Mouse (Mus musculus): ENCODE data around the gene Prss35. TPM values are rescaled to one million over a fixed set of nuclear protein-coding genes. Genes with fewer than 3 reads are reported as not detected.

The Prss35 gene
- polyA plus RNA-seq (2012; rRNA removed): 36.8 and 65.8 TPM in 2 replicates

GRCm38 (mm10) chr9:86742959-86743911 is at the start of gene Prss35:
Gene Prss35, plus strand, starts transcription at chr9:86743649.

GRCm38 (mm10) chr9:86695818-86696261 is 47.6 kb upstream of the Prss35 start, which contains the start of gene Me1:
Gene Me1, minus strand, starts transcription at chr9:86695953.

Other genes with a start within 250 kb of the Prss35 start
- gene Pgm3, start 171.8 kb upstream of the Prss35 start, polyA plus RNA-seq (2012; rRNA removed): 8.0 and 8.1 TPM in 2 replicates
- gene Rwdd2a, start 171.7 kb upstream of the Prss35 start, polyA plus RNA-seq (2012; rRNA removed): 2.3 and 2.8 TPM in 2 replicates
- gene Me1, start 47.7 kb upstream of the Prss35 start, polyA plus RNA-seq (2012; rRNA removed): 122 and 171 TPM in 2 replicates
- 0.53 and 1.1 TPM in 2 replicates for gene Snap91, start 137.0 kb downstream of the Prss35 start, polyA plus RNA-seq (2012; rRNA removed)